Mouse (Mus musculus) cerebellum, adult 2 months (tissue): ENCODE results near the gene Igsf21.

Experiments used
- CTCF ChIP-seq: fragments of 200-500 bp; IDR thresholded peaks from 2 replicates; pipeline ENCODE4 v1.5.1; 2011; ENCODE audit warnings: low read depth, mild to moderate bottlenecking, control low read depth, low read length, moderate library complexity, borderline replicate concordance; ENCODE audit not compliant: insufficient read depth
- POLR2A ChIP-seq: fragments of 200-500 bp; IDR thresholded peaks from 2 replicates; pipeline ENCODE4 v1.6.1; 2011; ENCODE audit warnings: low read length, control low read depth, borderline replicate concordance; ENCODE audit not compliant: insufficient read depth

DNA sequence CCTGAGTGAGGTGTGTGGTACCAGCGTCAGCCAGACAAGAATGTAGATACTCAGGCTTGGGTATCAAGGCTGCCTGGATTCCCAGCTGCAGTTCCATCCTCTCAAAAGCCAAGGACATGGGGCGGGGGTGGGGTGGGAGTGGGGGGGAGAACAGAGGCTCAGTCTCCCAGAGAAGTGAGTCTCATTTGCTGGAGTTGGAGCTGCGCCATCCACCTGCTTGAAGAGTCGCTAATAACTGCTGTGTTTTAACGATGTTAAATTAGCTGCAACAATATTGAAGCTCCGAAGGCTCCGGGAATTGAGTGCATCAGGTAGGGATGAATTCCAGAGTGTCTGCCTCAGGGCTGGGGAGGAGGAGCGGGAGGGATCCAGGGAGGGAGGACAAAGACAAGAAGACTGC is 250.9 kb downstream of the Igsf21 start:
- TF ChIP-seq POLR2A = no peak
- TF ChIP-seq CTCF = no peak
